Mouse (Mus musculus): ENCODE data around the gene Gm10324.
"Not testable (repeated sequence)": the region's sequence is repeated elsewhere in the genome, so short reads cannot be mapped to it uniquely, and the experiment has no call there.

Gene Gm10324

GRCm38 (mm10) chr13:66119247-66119646, at the start of gene Gm10324:
Gene Gm10324, plus strand, starts transcription at chr13:66119547.
- not testable (repeated sequence) for DNase-seq (ENCODE audit: low spot score in 2 of 2)
